Mouse (Mus musculus): ENCODE data around the gene Gm21954.

The Gm21954 gene

GRCm38 (mm10) chr3:55462904-55463668 is 8.9 kb downstream of the Gm21954 start:
- no peak for DNase-seq (ENCODE audit: low spot score)

- DNase-seq (ENCODE audit: low spot score): no peak
Measured at GRCm38 (mm10) chr3:55461685-55462655, 10.0 kb downstream of the Gm21954 start.

- DNase-seq (ENCODE audit: low spot score): no peak
Measured at GRCm38 (mm10) chr3:55461092-55461491, 10.9 kb downstream of the Gm21954 start.

DNA sequence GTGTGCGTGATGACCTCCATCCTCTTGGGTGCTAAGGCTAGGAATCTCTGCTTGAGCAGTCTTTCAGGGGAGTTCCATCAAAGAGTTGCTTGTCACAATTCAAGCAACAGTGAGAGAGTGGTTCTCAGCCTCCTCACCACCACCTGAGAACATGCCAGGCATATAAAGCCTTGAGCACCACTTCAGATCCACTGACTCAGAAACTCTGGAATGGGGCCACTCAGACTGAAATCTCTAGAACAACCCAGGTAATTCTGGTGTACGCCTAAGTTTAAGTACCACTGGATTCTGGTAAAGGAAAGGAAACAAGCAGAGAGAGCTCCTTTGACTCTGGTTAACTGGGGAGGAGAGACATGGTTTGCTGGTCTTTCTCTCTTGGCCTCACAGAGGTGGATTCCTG is 19.5 kb downstream of the Gm21954 start:
- no peak for DNase-seq (ENCODE audit: low spot score)

GRCm38 (mm10) chr3:55451877-55452276 is 20.1 kb downstream of the Gm21954 start:
- DNase-seq (ENCODE audit: low spot score): no peak

- no peak for DNase-seq (ENCODE audit: low spot score)
Measured at GRCm38 (mm10) chr3:55451035-55451434, 21.0 kb downstream of the Gm21954 start.

DNA sequence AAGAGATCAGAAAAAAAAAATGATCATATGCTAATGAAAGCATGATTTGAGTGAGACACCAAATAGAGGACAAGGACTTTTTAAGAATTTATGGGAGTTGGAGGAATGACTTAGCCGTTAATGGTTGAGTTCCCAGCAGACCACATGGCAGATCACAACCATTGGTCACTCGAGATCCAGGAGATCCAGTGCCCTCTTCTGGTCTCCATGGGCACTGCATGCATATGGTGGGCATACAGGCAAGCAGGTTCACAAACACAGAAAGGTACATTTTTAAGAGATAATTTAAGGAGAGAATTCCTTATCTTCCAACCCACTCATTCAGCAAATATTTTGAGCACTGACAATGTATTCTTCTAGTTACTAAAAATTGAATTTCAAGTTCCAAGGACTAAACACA is 22.9 kb downstream of the Gm21954 start:
- no peak for DNase-seq (ENCODE audit: low spot score)

DNA sequence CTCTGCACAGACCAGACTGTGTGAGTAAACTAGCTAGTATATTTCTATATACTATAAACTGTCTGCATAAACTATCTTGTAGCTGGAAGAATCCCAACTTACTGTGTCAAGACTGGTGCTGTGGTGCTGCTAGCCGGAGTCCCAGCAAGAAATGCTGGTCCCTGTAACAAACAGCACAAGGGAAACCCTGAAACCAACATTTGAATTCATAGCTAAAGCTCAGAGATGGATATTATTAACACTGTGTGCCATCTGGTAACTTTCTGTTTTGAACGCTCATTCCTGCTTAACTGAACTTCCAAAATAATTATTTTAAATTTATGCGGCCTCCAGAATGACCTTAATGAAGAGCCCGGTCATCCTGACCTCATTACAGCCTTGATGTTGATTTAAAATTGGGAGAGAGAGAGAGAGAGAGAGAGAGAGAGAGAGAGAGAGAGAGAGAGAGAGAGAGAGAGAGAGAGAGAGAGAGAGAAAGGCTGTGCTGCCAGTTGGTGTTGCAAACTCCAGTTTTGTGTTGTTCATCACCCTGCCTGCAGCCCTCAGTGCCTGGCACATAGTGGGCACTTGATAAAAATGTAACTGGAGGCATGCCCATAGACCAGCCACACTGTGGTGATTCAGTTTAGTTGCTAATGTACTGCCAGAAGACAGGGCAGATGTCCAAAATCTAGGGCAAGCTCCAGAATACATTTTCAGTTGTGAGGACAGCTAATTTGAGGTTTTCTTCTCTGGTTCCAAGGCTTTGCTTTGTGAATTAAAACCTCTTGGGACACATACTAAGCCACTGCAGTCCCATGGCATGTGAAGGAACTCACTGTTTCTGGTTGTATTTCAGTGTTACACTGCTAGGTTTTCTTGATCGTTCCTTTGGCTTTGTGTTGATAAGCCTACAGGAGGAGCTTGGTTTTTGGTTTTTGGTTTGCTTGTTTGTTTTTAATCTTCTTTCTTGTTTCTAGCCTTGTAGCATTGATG is 24.2 kb downstream of the Gm21954 start:
- no peak for DNase-seq (ENCODE audit: low spot score)

- DNase-seq (ENCODE audit: low spot score): no peak
Measured at GRCm38 (mm10) chr3:55446681-55447080, 25.3 kb downstream of the Gm21954 start.

DNA sequence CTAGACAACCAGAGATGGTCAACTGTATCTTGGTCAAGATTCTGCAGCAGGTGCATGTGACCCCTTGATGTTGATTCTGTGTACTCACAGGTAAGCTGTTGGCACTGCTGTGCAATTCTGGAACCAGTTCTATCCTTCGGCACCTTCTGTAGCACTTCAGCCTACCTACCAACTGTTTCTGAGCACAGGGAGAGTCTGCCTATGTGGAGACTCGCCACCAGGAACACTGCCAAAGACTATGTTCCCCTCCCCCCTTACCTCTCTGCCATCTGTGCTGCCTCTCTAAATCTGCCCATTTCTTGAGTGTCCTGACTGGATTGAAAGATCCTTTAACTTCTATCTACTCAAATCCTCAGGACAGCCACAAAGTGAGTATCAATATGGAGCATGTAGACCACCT is 28.3 kb downstream of the Gm21954 start:
- no peak for DNase-seq (ENCODE audit: low spot score)

DNA sequence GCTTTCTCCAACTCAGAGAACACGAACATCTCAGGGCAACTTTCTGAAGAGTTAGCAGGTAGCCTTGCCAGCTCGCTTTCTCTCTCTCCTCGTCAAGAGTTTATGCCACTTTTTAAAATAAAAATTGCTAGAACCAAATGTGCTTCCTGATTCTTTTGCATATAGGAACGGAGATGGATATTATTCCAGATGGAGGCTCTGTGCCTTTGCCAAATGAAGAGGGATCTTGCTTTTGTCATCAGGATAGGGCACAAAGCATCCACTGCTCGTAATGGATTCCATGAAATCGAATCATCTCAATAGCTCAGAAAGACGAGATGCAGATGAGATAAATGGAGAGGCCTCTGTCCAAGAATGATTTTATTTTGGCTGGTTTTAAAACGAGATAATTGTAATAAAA is 28.7 kb downstream of the Gm21954 start:
- DNase-seq (ENCODE audit: low spot score): no peak

- no peak for DNase-seq (ENCODE audit: low spot score)
Measured at GRCm38 (mm10) chr3:55442012-55442645, 29.9 kb downstream of the Gm21954 start.

DNA sequence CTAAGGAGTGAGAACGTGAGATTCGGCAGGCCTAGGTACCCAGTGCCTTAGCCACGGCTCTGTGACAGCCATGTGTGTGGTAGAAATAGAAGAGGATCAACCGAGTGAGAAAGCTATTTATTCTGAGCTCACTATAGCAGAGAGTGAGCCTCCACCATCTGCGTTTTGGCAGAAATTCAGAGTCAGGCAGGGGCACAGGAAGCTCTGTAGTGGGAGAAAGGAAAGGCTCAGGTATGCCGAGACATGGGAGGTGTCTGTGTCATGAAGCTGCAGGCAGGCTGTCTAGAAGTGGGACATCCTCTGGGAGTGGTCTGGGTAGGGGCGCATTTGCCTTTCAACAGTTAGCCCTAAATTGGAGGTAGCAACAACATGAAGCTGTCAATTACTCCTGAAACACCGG is 31.7 kb downstream of the Gm21954 start:
- DNase-seq (ENCODE audit: low spot score): no peak

DNA sequence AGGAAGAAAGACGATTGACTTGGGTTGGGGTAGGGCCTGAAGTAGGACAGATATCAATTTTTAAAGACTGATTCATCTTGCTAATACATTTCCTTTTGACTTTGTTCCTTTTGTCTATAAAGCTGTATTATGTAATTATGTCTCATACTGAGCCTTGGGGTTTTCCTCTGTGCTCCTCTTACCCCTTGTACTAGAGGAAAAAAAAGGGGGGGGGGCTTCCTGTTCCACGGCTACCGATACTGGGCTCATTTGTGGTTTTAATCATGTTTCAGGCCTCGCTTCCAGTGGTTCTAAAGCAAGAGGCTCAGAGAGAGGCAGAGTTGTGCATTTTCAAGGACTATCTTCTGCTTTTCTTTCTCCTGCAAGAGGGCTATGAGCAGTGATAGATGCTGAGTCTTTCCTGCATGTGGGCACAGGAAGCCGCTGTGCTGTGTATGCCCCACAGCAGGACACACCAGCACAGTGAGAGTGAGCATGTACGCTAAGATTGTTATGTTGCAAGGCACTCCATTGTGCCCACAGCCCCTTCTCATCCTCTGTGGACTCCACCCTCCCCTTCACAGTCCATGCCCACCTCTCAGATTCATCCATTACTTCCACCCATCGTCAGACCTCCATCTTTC is 33.1 kb downstream of the Gm21954 start:
- no peak for DNase-seq (ENCODE audit: low spot score)

- DNase-seq (ENCODE audit: low spot score): no peak
Measured at GRCm38 (mm10) chr3:55434276-55434675, 37.7 kb downstream of the Gm21954 start.

GRCm38 (mm10) chr3:55431223-55431622 is 40.8 kb downstream of the Gm21954 start:
- no peak for DNase-seq (ENCODE audit: low spot score)

- no peak for DNase-seq (ENCODE audit: low spot score)
Measured at GRCm38 (mm10) chr3:55430022-55430549, 41.9 kb downstream of the Gm21954 start.

DNA sequence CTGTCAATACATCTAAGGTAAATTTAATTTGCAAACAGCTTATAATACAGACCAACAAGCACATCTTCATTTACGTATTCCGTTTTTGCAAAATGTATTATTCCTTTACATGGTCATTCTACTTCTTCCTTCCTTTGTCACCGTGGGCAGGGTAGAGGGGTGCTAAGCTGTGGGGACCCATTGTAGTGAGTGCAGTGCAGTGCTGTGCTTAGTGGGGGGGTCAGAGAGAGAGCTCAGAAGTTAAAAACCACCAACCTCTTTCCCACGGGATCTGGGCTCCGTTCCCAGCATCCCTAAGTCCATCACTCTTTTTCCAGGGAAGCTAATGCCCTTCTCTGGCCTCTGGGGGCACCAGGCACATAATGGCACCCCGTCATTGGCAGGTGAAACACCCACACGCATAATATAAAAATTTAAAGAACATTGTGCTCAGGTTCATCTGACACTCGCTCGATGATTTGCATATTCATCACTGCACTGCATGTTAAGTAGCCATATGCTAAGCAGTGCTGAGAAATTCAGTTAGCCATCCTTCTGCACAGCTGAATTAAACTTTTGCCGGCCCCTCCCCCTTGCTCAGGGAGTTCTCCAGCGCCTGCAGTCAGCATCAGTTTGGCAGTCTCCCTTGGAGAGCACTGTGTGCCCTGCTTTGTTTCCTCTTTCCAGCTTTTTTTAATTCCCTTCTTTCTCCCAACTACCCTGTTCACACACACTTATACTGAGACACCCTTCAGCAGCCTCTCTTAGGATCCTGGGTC is 48.2 kb downstream of the Gm21954 start:
- no peak for DNase-seq (ENCODE audit: low spot score)

- DNase-seq (ENCODE audit: low spot score): no peak
Measured at GRCm38 (mm10) chr3:55420436-55421083, 51.5 kb downstream of the Gm21954 start.

All from spleen, adult 12 weeks (tissue).